Mouse (Mus musculus): ENCODE data around the gene Nlrc5. TPM values are rescaled to one million over a fixed set of nuclear protein-coding genes. Genes with fewer than 3 reads are reported as not detected.

The Nlrc5 gene
- polyA plus RNA-seq, 1 experiment = 12.0 TPM

- Histone ChIP-seq H3K4me1 (ENCODE audit: control insufficient read depth, insufficient read depth, low read length) (no peaks in the 10 kb centered on the region), H3K4me3 (replicated peaks; ENCODE audit: extremely low read depth, low read depth, low read length) (no peak overlapping the region)
- WGBS = 35% methylated on average over 8 of the region's 8 CpGs
- DNase-seq = no peak
- no peak for TF ChIP-seq POLR2A (IDR thresholded peaks at IDR 0.05; ENCODE audit: borderline replicate concordance, extremely low read depth, low read depth, low read length)
- TF ChIP-seq CTCF (IDR thresholded peaks at IDR 0.05; ENCODE audit: insufficient read depth, low read length) = no peak
Measured at GRCm38 (mm10) chr8:94532000-94532399, 97.8 kb downstream of the Nlrc5 start.

- Histone ChIP-seq H3K4me3 (replicated peaks; ENCODE audit: extremely low read depth, low read depth, low read length) (peak overlapping the region; percentile 43), H3K4me1 (ENCODE audit: control insufficient read depth, insufficient read depth, low read length) (no peaks in the 10 kb centered on the region)
- TF ChIP-seq POLR2A (IDR thresholded peaks at IDR 0.05; ENCODE audit: borderline replicate concordance, extremely low read depth, low read depth, low read length) (0 out of 2 replicates have a peak, but pooled peaks have one; percentile 4), CTCF (IDR thresholded peaks at IDR 0.05; ENCODE audit: insufficient read depth, low read length) (no peak)
- 1% methylated on average over 34 of the region's 34 CpGs for WGBS
- DNase-seq = no peak
Measured at GRCm38 (mm10) chr8:94532525-94532872, 98.3 kb downstream of the Nlrc5 start.

GRCm38 (mm10) chr8:94532873-94533671 lies 98.9 kb downstream of the Nlrc5 start, which contains the start of gene Cpne2:
Gene Cpne2 (plus strand): TSS chr8:94532990.
- Histone ChIP-seq H3K4me1 (ENCODE audit: control insufficient read depth, insufficient read depth, low read length) (no peaks in the 10 kb centered on the region), H3K4me3 (replicated peaks; ENCODE audit: extremely low read depth, low read depth, low read length) (peak within 1 kb of the TSS; percentile 62)
- DNase-seq = peak; percentile 55
- TF ChIP-seq CTCF (IDR thresholded peaks at IDR 0.05; ENCODE audit: insufficient read depth, low read length) = no peak
- 0 out of 2 replicates have a peak, but pooled peaks have one; percentile 0 for TF ChIP-seq POLR2A (IDR thresholded peaks at IDR 0.05; ENCODE audit: borderline replicate concordance, extremely low read depth, low read depth, low read length)
- WGBS = under 1% methylated on average over 45 of the region's 81 CpGs

- DNase-seq = no peak
- TF ChIP-seq CTCF (IDR thresholded peaks at IDR 0.05; ENCODE audit: insufficient read depth, low read length) (no peak), POLR2A (IDR thresholded peaks at IDR 0.05; ENCODE audit: borderline replicate concordance, extremely low read depth, low read depth, low read length) (no peak)
- Histone ChIP-seq H3K4me3 (replicated peaks; ENCODE audit: extremely low read depth, low read depth, low read length) (no peak overlapping the region), H3K4me1 (ENCODE audit: control insufficient read depth, insufficient read depth, low read length) (no peaks in the 10 kb centered on the region)
- 34% methylated on average over 4 of the region's 4 CpGs for WGBS
Measured at GRCm38 (mm10) chr8:94534612-94535011, 100.5 kb downstream of the Nlrc5 start.

GRCm38 (mm10) chr8:94535631-94536030 lies 101.5 kb downstream of the Nlrc5 start:
- Histone ChIP-seq H3K4me3 (replicated peaks; ENCODE audit: extremely low read depth, low read depth, low read length) (no peak overlapping the region), H3K4me1 (ENCODE audit: control insufficient read depth, insufficient read depth, low read length) (no peaks in the 10 kb centered on the region)
- WGBS = 88% methylated on average over 7 of the region's 7 CpGs
- DNase-seq = no peak
- TF ChIP-seq POLR2A (IDR thresholded peaks at IDR 0.05; ENCODE audit: borderline replicate concordance, extremely low read depth, low read depth, low read length) (no peak), CTCF (IDR thresholded peaks at IDR 0.05; ENCODE audit: insufficient read depth, low read length) (no peak)

GRCm38 (mm10) chr8:94537456-94537855 lies 103.3 kb downstream of the Nlrc5 start:
- TF ChIP-seq CTCF (IDR thresholded peaks at IDR 0.05; ENCODE audit: insufficient read depth, low read length) = no peak
- Histone ChIP-seq H3K4me1 (ENCODE audit: control insufficient read depth, insufficient read depth, low read length) (no peaks in the 10 kb centered on the region), H3K4me3 (replicated peaks; ENCODE audit: extremely low read depth, low read depth, low read length) (no peak overlapping the region)
- no peak for DNase-seq
- 67% methylated on average over 2 of the region's 2 CpGs for WGBS

GRCm38 (mm10) chr8:94540025-94540424 lies 105.9 kb downstream of the Nlrc5 start:
- TF ChIP-seq POLR2A (IDR thresholded peaks at IDR 0.05; ENCODE audit: borderline replicate concordance, extremely low read depth, low read depth, low read length) = no peak
- no peak for TF ChIP-seq CTCF (IDR thresholded peaks at IDR 0.05; ENCODE audit: insufficient read depth, low read length)
- H3K4me3 ChIP-seq (replicated peaks; ENCODE audit: extremely low read depth, low read depth, low read length) = no peak overlapping the region
- 77% methylated on average over 2 of the region's 2 CpGs for WGBS
- no peaks in the 10 kb centered on the region for H3K4me1 ChIP-seq (ENCODE audit: control insufficient read depth, insufficient read depth, low read length)
- DNase-seq = no peak

GRCm38 (mm10) chr8:94540889-94541795 lies 107.0 kb downstream of the Nlrc5 start:
- no peak for DNase-seq
- TF ChIP-seq POLR2A (IDR thresholded peaks at IDR 0.05; ENCODE audit: borderline replicate concordance, extremely low read depth, low read depth, low read length) = no peak
- TF ChIP-seq CTCF (IDR thresholded peaks at IDR 0.05; ENCODE audit: insufficient read depth, low read length) = no peak
- no peaks in the 10 kb centered on the region for H3K4me1 ChIP-seq (ENCODE audit: control insufficient read depth, insufficient read depth, low read length)
- WGBS = 60% methylated on average over 18 of the region's 18 CpGs
- no peak overlapping the region for H3K4me3 ChIP-seq (replicated peaks; ENCODE audit: extremely low read depth, low read depth, low read length)

GRCm38 (mm10) chr8:94543981-94544380 lies 109.8 kb downstream of the Nlrc5 start:
- DNase-seq = no peak
- TF ChIP-seq POLR2A (IDR thresholded peaks at IDR 0.05; ENCODE audit: borderline replicate concordance, extremely low read depth, low read depth, low read length) = no peak
- TF ChIP-seq CTCF (IDR thresholded peaks at IDR 0.05; ENCODE audit: insufficient read depth, low read length) = no peak
- no peaks in the 10 kb centered on the region for H3K4me1 ChIP-seq (ENCODE audit: control insufficient read depth, insufficient read depth, low read length)
- WGBS = 77% methylated on average over 8 of the region's 8 CpGs
- no peak overlapping the region for H3K4me3 ChIP-seq (replicated peaks; ENCODE audit: extremely low read depth, low read depth, low read length)
